Mouse (Mus musculus) hindbrain, embryonic 10.5 days (tissue): ENCODE measurements around the gene Rimbp3. TPM values are rescaled to one million over a fixed set of nuclear protein-coding genes. Genes with fewer than 3 reads are reported as not detected.

ENCODE experiments used
- DNase-seq: peaks from one replicate; pipeline ENCODE4 v3.0.0-alpha.2; 2017; ENCODE audit warnings: low spot score
- H3K27ac ChIP-seq: fragments of 300-500 bp; sonication (generic); 2 replicates; pipeline ENCODE4 v1.5.1; 2016; ENCODE audit warnings: mild to moderate bottlenecking, moderate library complexity
- H3K27me3 ChIP-seq: fragments of 300-500 bp; sonication (generic); 2 replicates; pipeline ENCODE4 v1.6.1; 2016; ENCODE audit warnings: mild to moderate bottlenecking; ENCODE audit not compliant: poor library complexity, insufficient read depth, severe bottlenecking
- H3K36me3 ChIP-seq: fragments of 300-500 bp; sonication (generic); 2 replicates; pipeline ENCODE4 v1.6.1; 2016; ENCODE audit warnings: mild to moderate bottlenecking, moderate library complexity
- H3K4me1 ChIP-seq: fragments of 300-500 bp; sonication (generic); replicated peaks from 2 replicates; pipeline ENCODE4 v1.6.1; 2016; ENCODE audit warnings: mild to moderate bottlenecking
- H3K4me3 ChIP-seq: fragments of 300-500 bp; sonication (generic); 2 replicates; pipeline ENCODE4 v1.5.1; 2016; ENCODE audit warnings: mild to moderate bottlenecking, moderate library complexity
- H3K9me3 ChIP-seq: fragments of 300-500 bp; sonication (generic); 2 replicates; pipeline ENCODE4 v1.6.1; 2016; ENCODE audit warnings: mild to moderate bottlenecking, moderate library complexity
- WGBS: fragments of 180-500 bp; shearing (Covaris S2); methylation state at CpG from one replicate; pipeline ENCODE4 v1.1.7; 2016; 5-methylcytosine and 5-hydroxymethylcytosine counted together
- polyA plus RNA-seq: library from polyadenylated mRNA; unstranded; fragments of >200 nt; fragmentation: Nextera tagmentation; extraction: Ambion mirVana; gene quantifications from 2 replicates; pipeline ENCODE4 v1.2.1, GENCODE M21; 2016

The Rimbp3 gene
- polyA plus RNA-seq, 1 experiment from 2014 or later = 1.9 TPM

DNA sequence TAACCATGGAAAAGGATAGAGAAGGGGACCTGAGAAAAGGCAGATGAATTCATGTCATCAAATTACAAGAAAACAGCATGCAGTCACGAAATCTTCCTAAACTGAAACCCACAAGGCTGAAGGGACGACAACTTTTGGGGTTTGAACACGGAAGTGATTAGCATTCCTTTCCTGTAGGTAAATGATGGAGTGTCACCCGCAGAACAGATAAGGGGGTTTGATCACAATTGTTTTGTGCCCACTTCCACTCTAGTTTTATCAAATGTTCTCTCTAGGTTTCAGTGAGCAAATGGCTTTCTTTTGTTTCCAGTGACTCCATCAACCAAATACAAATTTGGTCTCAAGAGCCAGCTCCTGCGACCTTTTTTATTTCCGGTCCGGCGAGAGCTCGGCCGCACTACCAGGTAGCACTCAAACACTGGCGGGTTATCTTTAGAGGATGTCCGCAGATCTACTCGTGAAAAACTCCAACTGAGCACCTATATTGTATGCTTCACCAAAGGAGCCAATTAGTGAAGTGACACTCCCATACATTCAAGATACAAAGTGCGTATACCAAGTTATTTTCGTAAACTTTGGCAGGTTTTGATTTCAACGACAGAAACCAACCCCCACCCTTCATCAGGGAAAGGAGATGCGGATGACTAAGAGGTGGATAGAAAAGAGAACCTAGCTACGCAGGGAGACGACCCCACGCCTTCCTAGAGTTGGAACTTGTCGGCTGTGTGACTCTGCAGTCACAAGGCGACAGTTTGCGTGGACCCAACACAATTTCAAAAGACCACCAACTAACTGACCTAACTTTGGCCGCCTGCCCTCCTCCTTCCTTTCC, 8.1 kb upstream of the Rimbp3 start:
- Histone ChIP-seq H3K4me3 (peak overlapping the region; percentile 100), H3K4me1 (peaks cover 16% of the 10 kb centered on the region), H3K36me3 (peaks cover 23% of the 10 kb centered on the region), H3K27me3 (no peaks in the 10 kb centered on the region), H3K27ac (peak overlapping the region; percentile 99), H3K9me3 (no peaks in the 10 kb centered on the region)
- 9% methylated on average over 24 of the region's 24 CpGs for WGBS
- no peak for DNase-seq

DNA sequence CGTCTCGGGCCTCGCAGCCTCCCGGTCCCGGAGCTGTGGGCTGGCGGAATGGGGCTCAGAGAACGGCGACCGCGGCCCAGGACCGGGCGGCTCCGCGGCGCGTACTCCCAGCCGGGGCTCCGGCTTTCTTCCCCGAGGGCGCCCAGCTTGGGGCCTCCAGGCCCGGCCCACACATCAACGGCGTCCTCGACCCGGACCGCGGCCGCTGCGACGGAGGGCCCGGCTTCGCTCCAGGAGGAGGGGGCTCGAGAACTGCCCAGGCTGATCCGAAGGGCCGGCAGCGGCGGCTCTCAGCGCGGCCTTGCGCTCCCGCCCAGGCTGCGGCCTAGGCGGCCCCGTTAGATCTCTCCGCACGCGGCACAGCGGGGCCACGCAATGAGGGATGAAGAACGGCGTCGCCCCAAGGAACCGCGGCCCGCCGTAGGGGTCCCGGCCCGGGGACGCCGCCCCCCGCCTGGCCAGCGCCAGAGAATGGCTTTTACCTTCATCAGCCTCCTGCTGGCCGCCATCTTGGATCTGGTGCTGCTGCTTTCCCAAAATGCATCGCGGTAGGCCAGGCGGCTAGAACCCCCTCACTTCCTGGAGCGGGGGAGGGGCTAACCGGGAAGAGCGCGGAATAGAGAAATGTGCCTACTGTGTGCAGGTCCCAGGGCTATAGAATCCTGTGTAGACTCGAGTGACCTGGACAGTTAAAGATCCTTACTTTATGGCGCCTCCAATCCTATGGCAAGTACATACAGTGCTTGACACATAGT, 7.3 kb upstream of the Rimbp3 start:
- peak; percentile 86 for DNase-seq
- under 1% methylated on average over 72 of the region's 72 CpGs for WGBS
- H3K4me1 ChIP-seq = peaks cover 16% of the 10 kb centered on the region
- H3K36me3 ChIP-seq = peaks cover 15% of the 10 kb centered on the region
- peak overlapping the region; percentile 100 for H3K4me3 ChIP-seq
- no peaks in the 10 kb centered on the region for H3K9me3 ChIP-seq
- peak overlapping the region; percentile 99 for H3K27ac ChIP-seq
- H3K27me3 ChIP-seq = peaks cover 2% of the 10 kb centered on the region

DNA sequence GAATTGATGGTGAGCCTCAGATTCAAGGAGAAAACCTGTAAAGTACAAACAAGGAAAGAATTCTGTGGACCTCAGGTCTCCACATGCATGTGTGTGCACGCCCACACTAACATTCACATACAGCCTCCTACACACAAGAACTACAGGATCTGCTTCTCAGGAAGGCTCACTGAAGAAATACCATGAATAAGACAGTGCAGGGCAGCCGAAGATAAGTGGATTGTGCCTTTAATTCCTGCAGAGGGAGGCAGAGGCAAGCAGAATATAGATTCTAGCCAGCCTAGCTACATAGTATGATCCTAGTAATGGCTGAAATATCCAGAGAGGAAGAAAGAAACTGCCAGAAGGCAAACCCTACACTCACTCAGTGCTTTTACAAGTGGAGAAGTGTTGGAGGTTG, 6.4 kb upstream of the Rimbp3 start:
- no peak for DNase-seq
- no peaks in the 10 kb centered on the region for H3K9me3 ChIP-seq
- peaks cover 10% of the 10 kb centered on the region for H3K27me3 ChIP-seq
- 72% methylated on average over 2 of the region's 2 CpGs for WGBS
- no peak overlapping the region for H3K27ac ChIP-seq
- H3K4me1 ChIP-seq = peaks cover 16% of the 10 kb centered on the region
- H3K36me3 ChIP-seq = peaks cover 12% of the 10 kb centered on the region
- H3K4me3 ChIP-seq = no peak overlapping the region; the same call in 1 of the 2 replicates

DNA sequence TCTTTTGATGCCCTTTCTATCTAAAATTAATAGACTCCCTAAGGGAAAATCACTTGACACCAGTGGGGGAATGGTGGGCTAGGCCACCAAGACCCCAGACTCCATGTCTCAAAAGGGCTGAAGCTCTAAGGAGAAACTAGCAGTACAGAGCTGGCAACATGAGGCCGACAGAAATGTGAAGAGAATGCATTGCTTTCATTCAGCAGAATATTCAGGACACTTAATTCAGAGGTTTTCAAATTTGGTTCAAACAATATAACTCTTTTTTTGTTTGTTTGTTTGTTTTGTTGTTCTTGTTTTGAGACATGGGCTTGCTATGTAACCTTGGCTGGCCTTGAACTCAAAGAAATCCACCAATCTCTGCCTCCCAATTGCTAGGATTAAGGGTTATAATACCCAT, 5.9 kb upstream of the Rimbp3 start, which contains the start of gene Ube2l3:
TSS of gene Ube2l3 (minus strand) at position 101 of the 400 bp plus-strand sequence.
- H3K9me3 ChIP-seq = no peaks in the 10 kb centered on the region
- WGBS = 88% methylated on average over 1 of the region's 1 CpGs
- no peak for DNase-seq
- peak within 1 kb of the TSS; percentile 99 for H3K27ac ChIP-seq
- peaks cover 14% of the 10 kb centered on the region for H3K27me3 ChIP-seq
- peak within 1 kb of the TSS; percentile 100 for H3K4me3 ChIP-seq
- H3K4me1 ChIP-seq = peaks cover 16% of the 10 kb centered on the region
- peaks cover 11% of the 10 kb centered on the region; the same call in 1 of the 2 replicates for H3K36me3 ChIP-seq

DNA sequence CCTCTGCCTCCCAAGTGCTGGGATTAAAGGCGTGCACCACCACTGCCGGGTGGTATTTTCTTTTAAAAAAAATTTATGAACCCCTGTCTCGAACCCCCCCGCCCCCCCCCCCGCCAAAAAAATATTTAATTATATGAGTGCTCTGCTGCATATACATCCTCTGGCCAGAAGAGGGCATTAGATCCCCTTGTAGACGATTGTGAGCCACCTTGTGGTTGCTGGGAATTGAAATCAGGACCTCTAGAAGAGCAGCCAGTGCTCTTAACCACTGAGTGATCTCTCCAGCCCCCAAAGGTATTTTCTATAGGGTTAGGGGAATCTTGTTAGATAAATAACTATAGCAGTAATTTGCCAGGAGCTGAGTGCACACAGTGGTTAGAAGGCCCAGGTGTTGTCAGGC, 3.4 kb upstream of the Rimbp3 start:
- WGBS = 3% methylated on average over 6 of the region's 6 CpGs
- peak; percentile 38 for DNase-seq
- H3K4me1 ChIP-seq = peaks cover 26% of the 10 kb centered on the region
- H3K4me3 ChIP-seq = no peak overlapping the region
- H3K27ac ChIP-seq = no peak overlapping the region
- no peaks in the 10 kb centered on the region for H3K36me3 ChIP-seq
- peaks cover 25% of the 10 kb centered on the region for H3K27me3 ChIP-seq
- no peaks in the 10 kb centered on the region for H3K9me3 ChIP-seq

DNA sequence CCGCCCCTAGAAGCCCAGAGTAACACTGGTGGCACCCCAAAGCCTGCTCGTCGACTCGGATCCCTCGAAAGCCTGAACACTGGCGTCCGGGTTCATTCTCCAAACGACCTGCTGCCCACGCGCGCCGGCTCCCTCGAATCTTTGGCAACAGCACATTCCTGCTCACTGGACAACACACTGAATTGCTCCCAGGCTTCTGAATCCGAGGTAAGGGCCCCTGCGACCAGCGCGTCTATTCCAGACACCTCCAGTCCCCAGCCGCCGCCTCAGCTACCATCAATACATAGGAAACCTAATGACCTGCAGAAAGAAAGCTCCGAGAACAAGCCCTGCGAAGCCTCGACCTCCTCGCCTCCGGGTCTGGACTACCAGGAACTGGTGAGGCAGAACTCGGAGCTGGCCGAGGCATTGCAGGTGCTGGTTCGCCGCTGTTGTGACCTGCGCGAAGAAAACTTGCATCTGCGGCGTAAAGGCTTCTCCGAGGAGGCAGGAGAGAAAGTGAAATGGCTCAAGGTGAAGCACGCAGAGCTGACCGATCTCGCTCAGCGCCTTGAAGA, 1.1 kb downstream of the Rimbp3 start:
- no peaks in the 10 kb centered on the region for H3K9me3 ChIP-seq
- 0 out of 2 replicates have a peak, but pooled peaks cover 12% of the 10 kb centered on the region for H3K36me3 ChIP-seq
- WGBS = 2% methylated on average over 37 of the region's 37 CpGs
- peak overlapping the region; percentile 67 for H3K4me3 ChIP-seq
- peak overlapping the region; percentile 93 for H3K27ac ChIP-seq
- peaks cover 45% of the 10 kb centered on the region for H3K27me3 ChIP-seq
- H3K4me1 ChIP-seq = peaks cover 29% of the 10 kb centered on the region
- no peak for DNase-seq

DNA sequence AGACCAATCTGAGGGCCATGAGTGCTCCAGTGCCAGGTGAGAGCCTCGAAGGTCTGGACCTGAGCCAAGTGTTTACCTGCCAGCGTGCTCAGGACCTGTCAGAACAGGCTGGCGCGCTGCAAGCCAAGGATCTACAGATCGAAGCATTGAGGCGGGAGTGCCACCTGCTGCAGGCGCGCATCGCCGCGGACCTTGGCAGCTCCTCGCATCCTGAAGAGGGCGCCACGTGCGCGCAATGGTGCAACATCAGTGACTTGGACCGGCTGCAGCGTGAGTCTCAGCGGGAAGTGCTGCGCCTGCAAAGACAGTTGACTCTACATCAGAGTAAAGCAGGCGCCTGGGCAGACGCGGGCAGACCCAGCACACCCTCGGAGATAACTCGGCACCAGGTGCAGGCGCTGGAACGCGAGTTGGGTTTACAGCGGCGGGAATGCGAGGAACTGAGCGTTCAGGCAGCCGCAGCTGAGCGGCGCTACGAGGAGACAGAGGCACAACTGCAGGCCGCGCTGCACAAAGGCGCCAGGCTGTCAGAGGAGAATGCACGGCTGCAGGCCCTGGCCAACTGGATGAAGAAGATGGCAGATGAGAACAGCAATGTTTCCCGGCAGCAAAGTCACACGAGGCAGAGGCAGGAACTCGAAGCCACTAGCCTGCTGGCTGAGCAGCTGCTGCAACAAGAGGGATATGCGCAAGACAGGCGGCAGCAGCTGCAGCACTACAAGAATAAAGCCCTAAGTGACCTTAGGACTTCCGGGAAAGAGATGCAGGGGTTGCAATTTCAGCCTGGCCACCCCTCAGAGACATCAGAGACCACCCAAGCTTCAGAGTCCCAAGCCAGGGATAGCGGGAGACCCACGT, 1.8 kb downstream of the Rimbp3 start:
- Histone ChIP-seq H3K36me3 (0 out of 2 replicates have a peak, but pooled peaks cover 12% of the 10 kb centered on the region), H3K4me1 (peaks cover 29% of the 10 kb centered on the region), H3K4me3 (peak overlapping the region; percentile 67), H3K27ac (peak overlapping the region; percentile 93), H3K9me3 (no peaks in the 10 kb centered on the region), H3K27me3 (peaks cover 45% of the 10 kb centered on the region)
- peak; percentile 90 for DNase-seq
- 8% methylated on average over 48 of the region's 48 CpGs for WGBS

DNA sequence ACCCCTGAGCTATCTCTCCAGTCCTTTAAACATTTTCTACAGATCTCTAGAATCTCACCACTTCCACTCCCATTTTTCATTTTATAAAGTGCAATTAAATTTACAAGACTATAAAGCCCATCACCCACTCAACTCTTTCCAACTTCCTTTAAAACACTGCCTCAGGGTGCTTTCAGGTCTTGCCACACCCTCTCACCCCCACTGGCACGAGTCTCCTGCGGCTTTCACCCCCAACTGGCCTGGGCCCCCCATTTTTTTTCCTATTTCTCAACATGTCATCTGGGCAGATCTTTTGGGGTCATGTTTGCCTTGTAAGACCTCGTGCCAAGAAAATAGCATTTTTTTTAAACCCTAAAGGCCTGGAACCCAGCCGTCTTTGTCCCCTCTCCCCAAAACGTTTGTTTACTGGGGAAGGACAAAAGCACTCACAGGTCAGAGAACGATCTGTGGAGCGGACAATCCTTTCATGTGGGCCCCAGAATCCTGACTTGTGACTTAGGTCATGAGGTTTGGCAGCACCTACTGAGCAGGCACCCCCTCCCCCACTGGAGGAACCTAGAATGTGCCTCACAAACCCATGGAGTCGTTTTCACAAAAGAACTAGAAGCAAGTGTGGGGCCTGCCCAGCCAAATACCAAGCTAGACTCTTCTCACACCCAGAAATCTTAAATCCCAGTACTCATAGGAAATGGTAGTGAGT, 8.7 kb downstream of the Rimbp3 start:
- H3K27me3 ChIP-seq = peaks cover under 1% of the 10 kb centered on the region
- H3K4me1 ChIP-seq = peaks cover 8% of the 10 kb centered on the region
- H3K4me3 ChIP-seq = no peak overlapping the region
- no peaks in the 10 kb centered on the region for H3K9me3 ChIP-seq
- 0 out of 2 replicates have a peak, but pooled peaks cover 6% of the 10 kb centered on the region for H3K36me3 ChIP-seq
- H3K27ac ChIP-seq = no peak overlapping the region
- DNase-seq = no peak
- 66% methylated on average over 8 of the region's 8 CpGs for WGBS

DNA sequence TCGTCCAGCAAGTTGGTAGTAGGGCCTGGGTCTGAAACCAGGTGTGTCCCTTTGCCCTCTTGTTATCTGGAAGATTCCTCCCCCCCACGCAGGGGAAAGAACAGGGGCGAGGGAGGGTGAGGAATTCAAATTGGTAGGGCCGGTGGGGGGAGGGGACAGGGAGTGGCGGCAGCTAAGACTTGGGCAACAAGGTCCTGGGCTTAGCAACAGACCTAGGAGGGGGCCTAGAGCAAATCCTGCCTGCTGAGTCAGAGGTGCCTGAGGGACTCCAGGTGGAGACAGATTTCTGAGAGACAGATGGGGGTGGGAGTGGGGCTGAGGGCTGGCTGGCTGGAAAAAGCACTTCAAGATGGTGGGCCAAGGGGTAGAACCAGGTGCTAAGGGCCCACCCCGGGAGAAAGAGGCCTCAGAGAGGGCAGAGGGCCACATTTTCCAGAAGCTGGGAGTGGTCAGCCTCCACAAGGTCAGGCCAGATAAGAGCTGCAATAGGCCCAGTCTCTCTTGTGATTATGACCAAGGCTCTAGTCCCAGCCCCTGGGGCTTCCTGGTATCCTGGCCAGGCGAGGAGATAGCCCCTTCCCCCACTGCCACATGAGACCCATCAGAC, 11.8 kb downstream of the Rimbp3 start:
- Histone ChIP-seq H3K36me3 (no peaks in the 10 kb centered on the region), H3K9me3 (no peaks in the 10 kb centered on the region), H3K27me3 (peaks cover 3% of the 10 kb centered on the region), H3K27ac (peak overlapping the region; percentile 0; the same call in 1 of the 2 replicates), H3K4me1 (peaks cover 8% of the 10 kb centered on the region), H3K4me3 (no peak overlapping the region)
- 38% methylated on average over 7 of the region's 7 CpGs for WGBS
- peak; percentile 12 for DNase-seq

DNA sequence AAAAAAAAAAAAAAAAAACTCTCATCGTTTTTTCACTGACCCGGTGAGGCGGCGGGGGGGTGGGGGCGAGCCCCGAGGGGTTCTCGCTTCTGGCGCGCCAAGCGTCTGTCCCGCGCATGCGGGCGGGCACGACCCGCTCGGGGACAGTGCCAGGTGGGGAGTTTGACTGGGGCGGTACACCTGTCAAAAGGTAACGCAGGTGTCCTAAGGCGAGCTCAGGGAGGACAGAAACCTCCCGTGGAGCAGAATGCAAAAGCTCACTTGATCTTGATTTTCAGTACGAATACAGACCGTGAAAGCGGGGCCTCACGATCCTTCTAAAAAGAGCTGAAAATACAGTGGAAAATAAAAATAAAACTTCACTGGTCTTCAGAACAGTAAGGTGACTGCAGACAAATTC, 13.8 kb downstream of the Rimbp3 start:
- WGBS = 35% methylated on average over 25 of the region's 25 CpGs
- DNase-seq = peak; percentile 92
- H3K27me3 ChIP-seq = peaks cover 3% of the 10 kb centered on the region
- H3K4me3 ChIP-seq = no peak overlapping the region
- no peaks in the 10 kb centered on the region for H3K36me3 ChIP-seq
- H3K27ac ChIP-seq = no peak overlapping the region
- H3K4me1 ChIP-seq = peaks cover 8% of the 10 kb centered on the region
- H3K9me3 ChIP-seq = no peaks in the 10 kb centered on the region

DNA sequence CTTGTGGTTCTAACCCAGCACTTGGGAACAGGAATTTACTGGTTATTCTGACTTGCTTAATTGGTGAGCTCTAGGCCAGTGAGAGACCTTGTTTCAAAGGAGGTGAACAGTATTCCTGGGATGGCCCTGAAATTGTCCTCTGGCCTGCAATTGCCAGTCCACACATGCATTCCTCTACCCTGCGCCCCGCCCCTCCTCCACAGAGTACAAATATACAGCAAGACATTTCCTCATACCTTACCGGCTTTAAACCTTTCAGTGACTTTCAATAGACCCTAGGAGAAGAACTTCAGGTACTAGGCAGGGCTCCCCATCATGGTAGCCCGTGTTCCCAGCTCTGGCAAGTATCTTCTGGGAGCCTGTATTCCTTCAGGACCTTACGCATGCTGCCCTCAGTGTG, 17.2 kb downstream of the Rimbp3 start:
- Histone ChIP-seq H3K27me3 (peaks cover 3% of the 10 kb centered on the region), H3K27ac (no peak overlapping the region), H3K9me3 (peaks cover 6% of the 10 kb centered on the region; the same call in 1 of the 2 replicates), H3K4me1 (peaks cover under 1% of the 10 kb centered on the region; the same call in 1 of the 2 replicates), H3K36me3 (no peaks in the 10 kb centered on the region), H3K4me3 (no peak overlapping the region)
- no peak for DNase-seq
- WGBS = 89% methylated on average over 5 of the region's 5 CpGs
